Mouse (Mus musculus) myocyte (in vitro differentiated cells): ENCODE data around the gene Sval2. TPM values are rescaled to one million over a fixed set of nuclear protein-coding genes. Genes with fewer than 3 reads are reported as not detected.

ENCODE experiments used
- H3K27me3 ChIP-seq: one replicate; pipeline ENCODE4 v1.6.1; 2011; ENCODE audit not compliant: control insufficient read depth, insufficient read depth, insufficient read length
- H3K36me3 ChIP-seq: one replicate; pipeline ENCODE4 v1.6.1; 2011; ENCODE audit not compliant: control insufficient read depth, insufficient read depth
- H3K4me2 ChIP-seq: one replicate; pipeline ENCODE4 v1.6.1; 2011; ENCODE audit warnings: low read depth, control low read depth
- H3K4me3 ChIP-seq: one replicate; pipeline ENCODE4 v1.5.1; 2011; ENCODE audit warnings: mild to moderate bottlenecking, control low read depth, moderate library complexity
- H3K79me2 ChIP-seq: one replicate; pipeline ENCODE4 v1.6.1; 2011; ENCODE audit not compliant: control insufficient read depth, insufficient read depth
- H3ac ChIP-seq: one replicate; pipeline ENCODE4 v1.6.1; 2011; ENCODE audit not compliant: control insufficient read depth, insufficient read length
- E2F4 ChIP-seq: IDR thresholded peaks from one replicate; pipeline ENCODE4 v1.6.1; 2011; ENCODE audit warnings: mild to moderate bottlenecking, control low read depth, moderate library complexity; ENCODE audit not compliant: insufficient read depth
- MYOG ChIP-seq, 3 experiments: IDR thresholded peaks; one replicate each; pipeline ENCODE4 v1.6.1; 2011; ENCODE audit warnings: control low read depth in 2 of 3, low read depth in 2 of 3, mild to moderate bottlenecking in 2 of 3; ENCODE audit not compliant: insufficient read length in 2 of 3, control insufficient read depth in 1 of 3, insufficient read depth in 1 of 3
- POLR2A ChIP-seq: IDR thresholded peaks from one replicate; pipeline ENCODE4 v1.6.1; 2011; ENCODE audit warnings: low read depth, mild to moderate bottlenecking, control low read depth, moderate library complexity; ENCODE audit not compliant: insufficient read length
- REST ChIP-seq: IDR thresholded peaks from one replicate; pipeline ENCODE4 v1.6.1; 2011; ENCODE audit warnings: mild to moderate bottlenecking, control low read depth, moderate library complexity; ENCODE audit not compliant: insufficient read depth, insufficient read length
- TCF12 ChIP-seq: IDR thresholded peaks from one replicate; pipeline ENCODE4 v1.6.1; 2011; ENCODE audit warnings: mild to moderate bottlenecking, control low read depth; ENCODE audit not compliant: poor library complexity, insufficient read depth, severe bottlenecking
- TCF3 ChIP-seq: IDR thresholded peaks from one replicate; pipeline ENCODE4 v1.6.1; 2011; ENCODE audit warnings: low read depth, control low read depth; ENCODE audit not compliant: insufficient read length
- USF1 ChIP-seq: IDR thresholded peaks from one replicate; pipeline ENCODE4 v1.6.1; 2011; ENCODE audit warnings: low read depth, mild to moderate bottlenecking, control low read depth, moderate library complexity
- polyA plus RNA-seq: library from polyadenylated mRNA; unstranded; fragments of >200 nt; fragmentation: generic; extraction: Trizol; gene quantifications from one replicate; pipeline ENCODE4 v1.2.1, GENCODE M21; 2012; ENCODE audit warnings: missing spikeins

The Sval2 gene
- polyA plus RNA-seq, 1 experiment: not detected

GRCm38 (mm10) chr6:41911625-41912024, 58.8 kb downstream of the Sval2 start:
- Histone ChIP-seq H3K4me3 (no peak overlapping the region), H3K27me3 (no peaks in the 10 kb centered on the region), H3K4me2 (no peak overlapping the region), H3K79me2 (no peaks in the 10 kb centered on the region), H3ac (no peak overlapping the region), H3K36me3 (no peaks in the 10 kb centered on the region)
- no peak for TF ChIP-seq E2F4
- no peak for TF ChIP-seq MYOG (IDR thresholded peaks at IDR 0.05; ENCODE audit: control insufficient read depth in 1 of 3, insufficient read depth in 1 of 3, insufficient read length in 2 of 3, low read depth in 2 of 3)
- no peak for TF ChIP-seq POLR2A
- no peak for TF ChIP-seq USF1
- no peak for TF ChIP-seq TCF3
- TF ChIP-seq REST: no peak
- TF ChIP-seq TCF12: no peak

Other genes starting within 250 kb of the Sval2 start
- gene Ephb6, start 247.5 kb upstream of the Sval2 start, polyA plus RNA-seq: 49.6 TPM
- gene Trpv6, start 216.6 kb upstream of the Sval2 start, polyA plus RNA-seq: 0.25 TPM
- not detected for gene Trpv5, start 172.2 kb upstream of the Sval2 start, polyA plus RNA-seq
- not detected for gene Llcfc1, start 168.6 kb upstream of the Sval2 start, polyA plus RNA-seq
- gene Kel, start 148.7 kb upstream of the Sval2 start, polyA plus RNA-seq: not detected
- not detected for gene Olfr459, start 77.8 kb upstream of the Sval2 start, polyA plus RNA-seq
- gene Pip, start 5.5 kb upstream of the Sval2 start, polyA plus RNA-seq: not detected
- not detected for gene Sval1, start 98.6 kb downstream of the Sval2 start, polyA plus RNA-seq
- not detected for gene Sval3, start 115.2 kb downstream of the Sval2 start, polyA plus RNA-seq
- not detected for gene Sva, start 185.4 kb downstream of the Sval2 start, polyA plus RNA-seq